Mouse (Mus musculus) ES-E14 (cell line): ENCODE results near the gene Rwdd2a.

Experiments
- CHD2 ChIP-seq: IDR thresholded peaks from 2 replicates; pipeline ENCODE4 v1.6.1; 2014; ENCODE audit warnings: mild to moderate bottlenecking, low read depth, low read length, inconsistent platforms
- HCFC1 ChIP-seq: IDR thresholded peaks from 2 replicates; pipeline ENCODE4 v1.6.1; 2012; ENCODE audit warnings: low read length, inconsistent platforms, borderline replicate concordance; ENCODE audit not compliant: insufficient read depth
- MAFK ChIP-seq: IDR thresholded peaks from 2 replicates; pipeline ENCODE4 v1.6.1; 2014; ENCODE audit warnings: mild to moderate bottlenecking, low read depth, low read length, inconsistent platforms; ENCODE audit not compliant: insufficient read depth
- ZC3H11A ChIP-seq: IDR thresholded peaks from 2 replicates; pipeline ENCODE4 v1.6.1; 2012; ENCODE audit warnings: low read depth, mild to moderate bottlenecking, inconsistent platforms, low read length, borderline replicate concordance

DNA sequence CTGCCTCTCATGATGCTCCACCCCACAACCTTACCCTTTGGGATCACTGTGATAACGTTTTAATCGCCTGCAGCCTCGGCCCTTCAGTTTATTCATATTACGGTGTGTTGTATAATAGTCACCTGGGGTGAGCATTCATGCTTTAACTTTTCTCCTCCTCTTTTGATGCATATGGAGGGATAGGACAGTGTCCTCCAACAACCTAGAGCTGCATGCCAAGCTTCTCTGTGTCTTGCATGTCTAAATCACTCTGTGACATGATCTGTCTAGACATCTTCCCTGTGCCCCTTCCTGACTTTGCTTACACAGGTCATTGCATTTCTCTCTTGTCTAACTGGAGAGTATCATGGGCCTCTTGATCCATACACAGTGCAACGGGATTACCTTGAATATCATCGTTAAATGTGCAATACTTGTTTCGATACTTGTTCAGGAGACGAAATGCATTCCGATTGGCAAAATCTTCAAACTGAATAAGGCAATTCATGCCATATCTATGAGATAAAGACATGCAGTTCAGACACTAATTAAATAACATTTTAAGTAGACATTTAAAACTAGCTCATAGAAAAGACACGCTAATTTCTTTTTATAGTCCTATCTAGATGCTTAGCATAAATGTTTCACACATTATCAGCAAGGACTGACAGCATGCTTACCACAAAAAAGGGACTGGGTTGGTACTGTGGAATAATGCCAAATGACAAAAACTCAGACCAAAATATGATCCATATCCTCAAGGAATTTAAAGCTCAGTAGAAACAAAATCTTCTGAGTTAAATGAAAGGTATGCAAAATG is 47.7 kb downstream of the Rwdd2a start:
- TF ChIP-seq HCFC1 (no peak), ZC3H11A (no peak), CHD2 (no peak), MAFK (no peak)
